Comparison of ENCODE assay signal across 8 mouse cellular contexts in the genomic region with DNA sequence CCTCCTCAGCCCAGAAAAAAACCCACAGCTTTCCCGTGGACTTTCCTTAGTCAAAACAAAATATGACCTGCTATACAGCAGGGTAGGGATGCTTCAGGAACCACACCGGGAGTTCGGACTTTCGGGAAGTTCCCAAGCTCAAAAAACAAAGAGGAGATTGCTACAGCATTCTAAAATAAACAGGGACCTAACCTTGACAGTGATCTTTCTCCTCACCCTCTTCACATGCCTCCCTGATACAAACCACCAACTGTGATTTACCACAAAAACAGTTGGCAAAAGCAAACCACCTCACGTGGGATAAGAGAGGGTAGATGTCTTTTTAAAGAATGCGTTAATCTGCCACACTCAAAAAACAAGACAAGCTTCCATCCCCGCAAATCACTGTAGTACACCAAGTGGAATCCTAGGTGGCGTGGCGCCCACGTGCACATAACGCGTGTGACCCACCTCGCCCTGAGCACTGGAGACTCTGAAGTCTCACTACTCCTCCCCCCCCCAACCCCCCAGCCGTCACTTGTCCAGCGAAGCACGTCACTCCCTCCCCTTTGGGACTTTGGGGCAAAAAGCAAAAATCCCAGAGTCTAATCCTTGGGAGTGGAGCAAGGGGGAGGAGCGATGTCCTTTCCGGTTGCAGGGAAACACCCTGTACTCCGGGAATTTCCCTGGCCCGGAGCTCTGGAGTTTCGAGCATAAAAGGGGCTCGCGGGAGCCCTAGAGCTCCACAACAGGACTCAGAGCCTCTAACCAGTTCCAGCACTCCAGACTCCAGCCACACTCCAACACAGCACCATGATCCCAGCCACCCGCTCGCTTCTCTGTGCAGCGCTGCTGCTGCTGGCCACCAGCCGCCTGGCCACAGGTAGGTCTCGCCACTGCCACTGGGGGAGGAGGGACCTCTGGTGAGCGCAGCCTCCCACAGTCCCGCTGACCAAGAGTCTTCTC. TPM values are rescaled to one million over a fixed set of nuclear protein-coding genes. Genes with fewer than 3 reads are reported as not detected.
DNase-seq lines count a peak whose midpoint lies in the region; ATAC-seq and TF ChIP-seq lines count a peak whose summit lies in the region.

Cxcl1 (plus strand) TSS at position 723 of the 945 bp plus-strand sequence.

- TF ChIP-seq POLR2A in CH12.LX (IDR thresholded peaks at IDR 0.05; ENCODE audit: low read depth, low read length): no peak
- peak; percentile 64; the same call in 1 of the 2 replicates for TF ChIP-seq POLR2A in liver, adult 2 months (IDR thresholded peaks at IDR 0.05; ENCODE audit: extremely low read depth, insufficient read depth, low read length)

- no peak within 1 kb of the TSS for H3K4me3 ChIP-seq in CH12.LX (replicated peaks in 1 of 3; ENCODE audit: low read depth in 2 of 3, low read length in 2 of 3, poor library complexity in 1 of 3)
- H3K4me3 ChIP-seq in hindbrain, embryonic 13.5 days: peak within 1 kb of the TSS; percentile 51
- H3K4me3 ChIP-seq in liver, adult 2 months (ENCODE audit: insufficient read depth, low read depth, low read length): peak within 1 kb of the TSS; percentile 75
- peak within 1 kb of the TSS; percentile 55 for H3K4me3 ChIP-seq in midbrain, embryonic 15.5 days

- no peak within 1 kb of the TSS for H3K27ac ChIP-seq in CH12.LX (ENCODE audit: insufficient read depth, low read depth)
- H3K27ac ChIP-seq in hindbrain, embryonic 13.5 days: no peak within 1 kb of the TSS
- peak within 1 kb of the TSS; percentile 84 for H3K27ac ChIP-seq in liver, adult 2 months (replicated peaks; ENCODE audit: insufficient read depth, low read depth, low read length)
- H3K27ac ChIP-seq in midbrain, embryonic 15.5 days: no peak within 1 kb of the TSS

- DNase-seq in CH12.LX (ENCODE audit: extremely low read depth): no peak
- peak; percentile 33 to 61 for DNase-seq in adrenal gland, postnatal 36 days
- DNase-seq in gastrocnemius, adult 18-20 months (ENCODE audit: low spot score): peak; percentile 72
- peak; percentile 92 for DNase-seq in liver, adult 2 months (ENCODE audit: extremely low read depth, low read depth, low spot score)
- peak; percentile 20 for DNase-seq in urinary bladder, postnatal 25 days (ENCODE audit: low spot score)
- no peak for DNase-seq in frontal cortex, adult 2 months (ENCODE audit: extremely low spot score in 1 of 2, low spot score in 1 of 2)

- no peaks in the 10 kb centered on the region for H3K79me2 ChIP-seq in CH12.LX (replicated peaks; ENCODE audit: control insufficient read depth, extremely low read depth, insufficient read depth, poor library complexity, severe bottlenecking)
- no peaks in the 10 kb centered on the region for H3K79me2 ChIP-seq in liver, adult 2 months (ENCODE audit: control insufficient read depth, insufficient read depth, low read length)

- no peak within 1 kb of the TSS for H3K4me2 ChIP-seq in CH12.LX (ENCODE audit: insufficient read depth, low read depth, poor library complexity, severe bottlenecking)
- peak within 1 kb of the TSS; percentile 90 for H3K4me2 ChIP-seq in hindbrain, embryonic 13.5 days
- H3K4me2 ChIP-seq in midbrain, embryonic 15.5 days: peak within 1 kb of the TSS; percentile 97

- peak; percentile 87 for ATAC-seq in hindbrain, embryonic 13.5 days (ENCODE audit: low FRiP score)
- ATAC-seq in midbrain, embryonic 15.5 days (replicated peaks): peak; percentile 93

- H3K4me1 ChIP-seq in CH12.LX (ENCODE audit: control insufficient read depth in 1 of 2, insufficient read depth in 2 of 2): peaks cover 0 to 3% of the 10 kb centered on the region in 2 experiments; a peak in 1 of 4 replicates
- peaks cover 5% of the 10 kb centered on the region; the same call in 1 of the 2 replicates for H3K4me1 ChIP-seq in hindbrain, embryonic 13.5 days (replicated peaks)
- H3K4me1 ChIP-seq in liver, adult 2 months (ENCODE audit: control insufficient read depth, insufficient read depth, low read length): peaks cover 4% of the 10 kb centered on the region; the same call in 1 of the 2 replicates
- H3K4me1 ChIP-seq in midbrain, embryonic 15.5 days: peaks cover 9% of the 10 kb centered on the region

- no peaks in the 10 kb centered on the region for H3K9me3 ChIP-seq in CH12.LX (replicated peaks; ENCODE audit: low read length)
- no peaks in the 10 kb centered on the region for H3K9me3 ChIP-seq in hindbrain, embryonic 13.5 days
- no peaks in the 10 kb centered on the region for H3K9me3 ChIP-seq in midbrain, embryonic 15.5 days

- no peak for TF ChIP-seq RAD21 in CH12.LX (IDR thresholded peaks at IDR 0.05; ENCODE audit: low read depth, low read length)

- H3K27me3 ChIP-seq in CH12.LX (replicated peaks): no peaks in the 10 kb centered on the region
- peaks cover 14% of the 10 kb centered on the region; the same call in 1 of the 2 replicates for H3K27me3 ChIP-seq in hindbrain, embryonic 13.5 days
- H3K27me3 ChIP-seq in liver, adult 2 months (ENCODE audit: control insufficient read depth, insufficient read depth, low read length): no peaks in the 10 kb centered on the region
- no peaks in the 10 kb centered on the region for H3K27me3 ChIP-seq in midbrain, embryonic 15.5 days (replicated peaks)

- no peaks in the 10 kb centered on the region for H3K36me3 ChIP-seq in CH12.LX (replicated peaks in 1 of 2; ENCODE audit: control insufficient read depth in 1 of 2, insufficient read depth in 1 of 2, low read length in 1 of 2)
- H3K36me3 ChIP-seq in hindbrain, embryonic 13.5 days: no peaks in the 10 kb centered on the region
- peaks cover 3% of the 10 kb centered on the region; the same call in 1 of the 2 replicates for H3K36me3 ChIP-seq in liver, adult 2 months (ENCODE audit: control insufficient read depth, insufficient read depth, low read length)
- H3K36me3 ChIP-seq in midbrain, embryonic 15.5 days (replicated peaks): no peaks in the 10 kb centered on the region

- no peak within 1 kb of the TSS for H3K9ac ChIP-seq in CH12.LX (ENCODE audit: insufficient read depth, low read depth)
- H3K9ac ChIP-seq in hindbrain, embryonic 13.5 days: peak within 1 kb of the TSS; percentile 72
- H3K9ac ChIP-seq in liver, adult 2 months (ENCODE audit: low read depth, low read length): peak within 1 kb of the TSS; percentile 79
- H3K9ac ChIP-seq in midbrain, embryonic 15.5 days: peak within 1 kb of the TSS; percentile 49

- TF ChIP-seq CTCF in CH12.LX (conservative IDR thresholded peaks at IDR 0.05 in 1 of 2, IDR thresholded peaks at IDR 0.05 in 1 of 2; ENCODE audit: low read depth in 2 of 2, low read length in 2 of 2): no peak
- TF ChIP-seq CTCF in liver, adult 2 months (IDR thresholded peaks at IDR 0.05; ENCODE audit: low read depth, low read length): peak; percentile 48

- WGBS in hindbrain, embryonic 13.5 days: 11% methylated on average over 30 of the region's 30 CpGs
- 2% methylated on average over 30 of the region's 30 CpGs for WGBS in liver, adult 2 months
- WGBS in midbrain, embryonic 15.5 days: 11% methylated on average over 30 of the region's 30 CpGs

- in situ Hi-C loops in CH12.LX (cut with MboI; ENCODE audit: low pct_ligation_motif_present, low pct_unique_long_range_greater_than_20kb, low sequenced_read_pairs): no loop called here

- no peak for TF ChIP-seq EP300 in CH12.LX (IDR thresholded peaks at IDR 0.05; ENCODE audit: low read length)

- dilution Hi-C loops in CH12.LX (cut with MboI; ENCODE audit: extremely low pct_ligation_motif_present, extremely low pct_unique_long_range_greater_than_20kb, low sequenced_read_pairs): no loop called here

TF ChIP-seq in CH12.LX, 34 proteins besides CTCF, POLR2A, EP300 and RAD21:
- TF ChIP-seq UBTF (IDR thresholded peaks at IDR 0.05; ENCODE audit: low read depth, low read length) (no peak), BHLHE40 (IDR thresholded peaks at IDR 0.05; ENCODE audit: low read depth, low read length) (0 out of 2 replicates have a peak, but pooled peaks have one; percentile 6), NRF1 (IDR thresholded peaks at IDR 0.05; ENCODE audit: low read depth, low read length) (no peak)

RNA-seq across cellular contexts. Expression of gene Cxcl1, which starts in this region (rescaled TPM):
- not detected in 2 replicates for total RNA-seq in CH12.LX (2012; rRNA removed)
- total RNA-seq in CH12.LX (2014; rRNA removed): not detected in 2 replicates
- not detected in 2 replicates for polyA plus RNA-seq in CH12.LX (2012; ENCODE audit: insufficient read length, low read depth)
- total RNA-seq in adrenal gland, postnatal 36 days (2021): under 1 TPM; 0.33 to 0.36 TPM
- under 1 TPM in 1 of 2 experiments, not detected in 1; 0.25 TPM for total RNA-seq in gastrocnemius, adult 18-20 months (2021)
- polyA plus RNA-seq in hindbrain, embryonic 13.5 days (2015; fragmentation: Nextera tagmentation; extraction: Ambion mirVana): 0.21 TPM in 1 of 2 replicates, not detected in the other
- total RNA-seq in liver, adult 2 months (2014; rRNA removed): 8.2 and 9.3 TPM in 2 replicates
- 2.0 and 4.2 TPM in 2 replicates for polyA plus RNA-seq in liver, adult 2 months (2012; rRNA removed)
- 0.22 and 0.31 TPM in 2 replicates for polyA plus RNA-seq in midbrain, embryonic 15.5 days (2015; fragmentation: Nextera tagmentation; extraction: Ambion mirVana)
- 0.32 and 0.46 TPM in 2 replicates for polyA plus RNA-seq in frontal cortex, adult 2 months (2012; rRNA removed)

Comparison
In these comparisons a context has a peak if more than half of its experiments do, and no peak if none do; other contexts are left out.
1. Peak in DNase-seq in adrenal gland, postnatal 36 days; RNA of the gene not detected or under 1 TPM.
2. Peak in DNase-seq in gastrocnemius, adult 18-20 months; RNA of the gene not detected or under 1 TPM.
3. Peak in ATAC-seq, H3K4me3 ChIP-seq, H3K9ac ChIP-seq and H3K4me2 ChIP-seq in hindbrain, embryonic 13.5 days; RNA of the gene not detected or under 1 TPM.
4. Peak in ATAC-seq, H3K4me3 ChIP-seq, H3K9ac ChIP-seq and H3K4me2 ChIP-seq in midbrain, embryonic 15.5 days; RNA of the gene not detected or under 1 TPM.
5. DNase-seq: peak in liver, adult 2 months (single experiment) and urinary bladder, postnatal 25 days (single experiment); none in CH12.LX (single experiment) and frontal cortex, adult 2 months (0 of 2).